Mouse (Mus musculus): ENCODE results near the gene Bri3. TPM values are rescaled to one million over a fixed set of nuclear protein-coding genes. Genes with fewer than 3 reads are reported as not detected.
A peak's percentile ranks its signal among the peaks of the same experiment; 100 is the strongest.
"Not testable (repeated sequence)": the region's sequence is repeated elsewhere in the genome, so short reads cannot be mapped to it uniquely, and the experiment has no call there.

Gene Bri3
- polyA plus RNA-seq, 1 experiment from 2014 or later = 123 TPM

GRCm38 (mm10) chr5:144308929-144309328, 64.7 kb downstream of the Bri3 start:
- Histone ChIP-seq H3K36me3 (no peaks in the 10 kb centered on the region), H3K4me1 (peaks cover 6% of the 10 kb centered on the region; the same call in 1 of the 2 replicates), H3K27ac (no peak overlapping the region), H3K4me2 (no peak overlapping the region), H3K9me3 (no peaks in the 10 kb centered on the region), H3K4me3 (no peak overlapping the region), H3K9ac (no peak overlapping the region), H3K27me3 (no peaks in the 10 kb centered on the region)
- ATAC-seq (ENCODE audit: borderline replicate concordance, extremely low read depth, low FRiP score, low TSS enrichment) = no peak
- WGBS = 77% methylated on average over 4 of the region's 4 CpGs

- Histone ChIP-seq H3K9me3 (no peaks in the 10 kb centered on the region), H3K9ac (no peak overlapping the region), H3K4me3 (no peak overlapping the region), H3K4me1 (peaks cover 6% of the 10 kb centered on the region; the same call in 1 of the 2 replicates), H3K27me3 (no peaks in the 10 kb centered on the region), H3K4me2 (no peak overlapping the region), H3K36me3 (no peaks in the 10 kb centered on the region), H3K27ac (no peak overlapping the region)
- ATAC-seq (ENCODE audit: borderline replicate concordance, extremely low read depth, low FRiP score, low TSS enrichment) = no peak
- WGBS = 62% methylated on average over 7 of the region's 7 CpGs
Observed at GRCm38 (mm10) chr5:144312183-144312582, 67.9 kb downstream of the Bri3 start.

- Histone ChIP-seq H3K9me3 (no peaks in the 10 kb centered on the region), H3K4me3 (no peak overlapping the region), H3K27ac (peak overlapping the region; percentile 25; the same call in 1 of the 2 replicates), H3K36me3 (no peaks in the 10 kb centered on the region), H3K4me1 (peaks cover 14% of the 10 kb centered on the region), H3K27me3 (no peaks in the 10 kb centered on the region), H3K4me2 (no peak overlapping the region), H3K9ac (no peak overlapping the region)
- 12% methylated on average over 5 of the region's 5 CpGs for WGBS
- ATAC-seq (ENCODE audit: borderline replicate concordance, extremely low read depth, low FRiP score, low TSS enrichment) = no peak
Observed at GRCm38 (mm10) chr5:144313335-144313734, 69.1 kb downstream of the Bri3 start.

GRCm38 (mm10) chr5:144314731-144315494, 70.7 kb downstream of the Bri3 start:
- H3K9ac ChIP-seq = no peak overlapping the region
- H3K36me3 ChIP-seq = no peaks in the 10 kb centered on the region
- H3K27me3 ChIP-seq = no peaks in the 10 kb centered on the region
- H3K9me3 ChIP-seq = no peaks in the 10 kb centered on the region
- H3K4me2 ChIP-seq = no peak overlapping the region
- H3K4me3 ChIP-seq = no peak overlapping the region
- no peak for ATAC-seq (ENCODE audit: borderline replicate concordance, extremely low read depth, low FRiP score, low TSS enrichment)
- peaks cover 20% of the 10 kb centered on the region for H3K4me1 ChIP-seq
- H3K27ac ChIP-seq = no peak overlapping the region
- 71% methylated on average over 12 of the region's 12 CpGs for WGBS

- Histone ChIP-seq H3K27ac (no peak overlapping the region), H3K4me2 (no peak overlapping the region), H3K9ac (no peak overlapping the region), H3K9me3 (no peaks in the 10 kb centered on the region), H3K27me3 (no peaks in the 10 kb centered on the region), H3K4me1 (peaks cover 25% of the 10 kb centered on the region), H3K36me3 (no peaks in the 10 kb centered on the region), H3K4me3 (no peak overlapping the region)
- 49% methylated on average over 3 of the region's 3 CpGs for WGBS
- no peak for ATAC-seq (ENCODE audit: borderline replicate concordance, extremely low read depth, low FRiP score, low TSS enrichment)
Observed at GRCm38 (mm10) chr5:144316442-144316841, 72.2 kb downstream of the Bri3 start.

- no peak for ATAC-seq (ENCODE audit: borderline replicate concordance, extremely low read depth, low FRiP score, low TSS enrichment)
- Histone ChIP-seq H3K4me3 (no peak overlapping the region), H3K27me3 (no peaks in the 10 kb centered on the region), H3K4me2 (no peak overlapping the region), H3K36me3 (no peaks in the 10 kb centered on the region), H3K9ac (no peak overlapping the region), H3K27ac (peak overlapping the region; percentile 80), H3K9me3 (no peaks in the 10 kb centered on the region), H3K4me1 (peaks cover 28% of the 10 kb centered on the region)
- 66% methylated on average over 8 of the region's 8 CpGs for WGBS
Observed at GRCm38 (mm10) chr5:144317426-144317825, 73.2 kb downstream of the Bri3 start.

- Histone ChIP-seq H3K27ac (peak overlapping the region; percentile 80), H3K27me3 (no peaks in the 10 kb centered on the region), H3K36me3 (no peaks in the 10 kb centered on the region), H3K4me3 (no peak overlapping the region), H3K4me2 (no peak overlapping the region), H3K9me3 (no peaks in the 10 kb centered on the region), H3K4me1 (peaks cover 26% of the 10 kb centered on the region), H3K9ac (no peak overlapping the region)
- ATAC-seq (ENCODE audit: borderline replicate concordance, extremely low read depth, low FRiP score, low TSS enrichment) = peak; percentile 60; the same call in 1 of the 2 replicates
- WGBS = 48% methylated on average over 6 of the region's 6 CpGs
Observed at GRCm38 (mm10) chr5:144318286-144318685, 74.0 kb downstream of the Bri3 start.

GRCm38 (mm10) chr5:144321681-144322080, 77.4 kb downstream of the Bri3 start:
- no peak overlapping the region for H3K27ac ChIP-seq
- 16% methylated on average over 7 of the region's 7 CpGs for WGBS

GRCm38 (mm10) chr5:144322717-144323116, 78.5 kb downstream of the Bri3 start:
- H3K4me3 ChIP-seq = no peak overlapping the region
- no peaks in the 10 kb centered on the region for H3K36me3 ChIP-seq
- no peak for ATAC-seq (ENCODE audit: borderline replicate concordance, extremely low read depth, low FRiP score, low TSS enrichment)
- H3K9ac ChIP-seq = no peak overlapping the region
- H3K4me2 ChIP-seq = no peak overlapping the region
- WGBS = 70% methylated on average over 3 of the region's 3 CpGs
- no peaks in the 10 kb centered on the region for H3K27me3 ChIP-seq
- no peaks in the 10 kb centered on the region for H3K9me3 ChIP-seq
- H3K4me1 ChIP-seq = peaks cover 20% of the 10 kb centered on the region
- no peak overlapping the region for H3K27ac ChIP-seq

More at GRCm38 (mm10) chr5:144321681-144322080, 77.4 kb downstream of the Bri3 start:
- no peak overlapping the region for H3K4me2 ChIP-seq
- H3K9me3 ChIP-seq = no peaks in the 10 kb centered on the region
- no peaks in the 10 kb centered on the region for H3K27me3 ChIP-seq
- 0 out of 2 replicates have a peak, but pooled peaks have one; percentile 19 for ATAC-seq (ENCODE audit: borderline replicate concordance, extremely low read depth, low FRiP score, low TSS enrichment)
- H3K4me1 ChIP-seq = peaks cover 22% of the 10 kb centered on the region
- H3K36me3 ChIP-seq = no peaks in the 10 kb centered on the region
- H3K9ac ChIP-seq = no peak overlapping the region
- no peak overlapping the region for H3K4me3 ChIP-seq

GRCm38 (mm10) chr5:144334010-144334409, 89.8 kb downstream of the Bri3 start:
- H3K4me1 ChIP-seq = 0 out of 2 replicates have a peak, but pooled peaks cover 4% of the 10 kb centered on the region
- H3K36me3 ChIP-seq = no peaks in the 10 kb centered on the region
- WGBS = 68% methylated on average over 11 of the region's 11 CpGs
- no peak overlapping the region for H3K9ac ChIP-seq
- no peak overlapping the region for H3K27ac ChIP-seq
- H3K9me3 ChIP-seq = no peaks in the 10 kb centered on the region
- ATAC-seq (ENCODE audit: borderline replicate concordance, extremely low read depth, low FRiP score, low TSS enrichment) = no peak
- H3K27me3 ChIP-seq = no peaks in the 10 kb centered on the region
- H3K4me2 ChIP-seq = no peak overlapping the region
- H3K4me3 ChIP-seq = no peak overlapping the region

- 50% methylated on average over 6 of the region's 6 CpGs for WGBS
- not testable (repeated sequence) for ATAC-seq (ENCODE audit: borderline replicate concordance, extremely low read depth, low FRiP score, low TSS enrichment); H3K27me3 ChIP-seq; H3K36me3 ChIP-seq; H3K9me3 ChIP-seq; H3K4me3 ChIP-seq; H3K4me1 ChIP-seq; H3K4me2 ChIP-seq; H3K27ac ChIP-seq; H3K9ac ChIP-seq
Observed at GRCm38 (mm10) chr5:144335357-144335756, 91.1 kb downstream of the Bri3 start.

- Histone ChIP-seq H3K9me3 (no peaks in the 10 kb centered on the region), H3K27ac (no peak overlapping the region), H3K4me3 (no peak overlapping the region), H3K27me3 (no peaks in the 10 kb centered on the region), H3K36me3 (no peaks in the 10 kb centered on the region), H3K9ac (no peak overlapping the region), H3K4me1 (0 out of 2 replicates have a peak, but pooled peaks cover 4% of the 10 kb centered on the region), H3K4me2 (no peak overlapping the region)
- ATAC-seq (ENCODE audit: borderline replicate concordance, extremely low read depth, low FRiP score, low TSS enrichment) = no peak
- WGBS = 57% methylated on average over 1 of the region's 1 CpGs
Observed at GRCm38 (mm10) chr5:144338787-144339186, 94.5 kb downstream of the Bri3 start.

All from lung, embryonic 15.5 days (tissue).